Mouse (Mus musculus) erythroblast, embryonic 14.5 days (primary cell): Measurements from ENCODE around the gene Clec4n.
"Not testable (repeated sequence)": the region's sequence is repeated elsewhere in the genome, so short reads cannot be mapped to it uniquely, and the experiment has no call there.

Source experiments
- GATA1 ChIP-seq: IDR thresholded peaks from 2 replicates; pipeline ENCODE4 v1.6.1; 2012; ENCODE audit warnings: low read length, inconsistent platforms, mixed read lengths
- TAL1 ChIP-seq: IDR thresholded peaks from 3 replicates; pipeline ENCODE4 v1.6.1; 2012; ENCODE audit warnings: low read length, inconsistent platforms, mixed read lengths

DNA sequence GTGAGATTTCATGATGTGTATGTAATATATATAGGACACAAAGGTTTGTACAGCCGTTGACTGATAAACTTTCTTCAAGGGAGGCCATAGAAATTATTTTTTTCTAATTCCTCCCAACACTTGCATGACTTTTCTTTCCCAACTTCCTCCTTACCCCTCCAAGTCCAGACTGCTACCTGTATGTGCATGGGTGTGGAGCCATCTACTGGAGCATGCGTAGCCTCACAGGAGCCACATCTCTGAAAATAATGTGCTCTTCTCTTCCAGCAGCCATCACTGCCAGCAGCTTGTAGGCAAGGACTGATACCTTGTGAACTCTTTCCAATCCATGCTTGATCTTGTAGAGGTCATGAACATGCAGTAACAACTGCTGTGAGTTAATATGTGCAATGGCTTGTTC is 44.8 kb upstream of the Clec4n start:
- TF ChIP-seq GATA1, TAL1: not testable (repeated sequence)
